Mouse (Mus musculus) CH12F3 (cell line): ENCODE results near the gene Pax5.

ENCODE experiments used
- in situ Hi-C: fragments of 300-500 bp; cut with MboI; formaldehyde crosslinking; loops from 2 replicates; pipeline ENCODE4 v1.14.3; 2020; ENCODE audit warnings: low sequenced_read_pairs

The Pax5 gene

DNA sequence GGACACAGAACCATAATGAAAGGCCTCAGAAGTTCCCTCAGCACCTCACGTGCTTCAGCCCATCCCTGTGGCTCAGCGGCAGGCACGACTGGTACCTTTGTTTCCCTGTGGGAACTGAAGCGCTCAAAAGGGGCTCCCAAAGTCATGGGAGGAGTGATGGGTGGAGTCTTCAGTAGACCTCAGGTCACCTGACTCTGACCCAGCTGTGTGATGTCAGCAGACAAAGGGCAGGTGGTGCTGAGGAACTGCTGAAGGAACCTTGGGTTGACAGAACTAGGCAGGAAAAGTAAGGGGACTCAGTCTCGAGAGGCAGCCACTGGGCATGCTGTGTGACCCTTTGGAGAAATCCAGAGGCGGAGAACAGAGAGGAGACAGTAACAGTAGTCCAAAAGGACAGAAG, 41.7 kb downstream of the Pax5 start:
- in situ Hi-C loops = no loop called here

DNA sequence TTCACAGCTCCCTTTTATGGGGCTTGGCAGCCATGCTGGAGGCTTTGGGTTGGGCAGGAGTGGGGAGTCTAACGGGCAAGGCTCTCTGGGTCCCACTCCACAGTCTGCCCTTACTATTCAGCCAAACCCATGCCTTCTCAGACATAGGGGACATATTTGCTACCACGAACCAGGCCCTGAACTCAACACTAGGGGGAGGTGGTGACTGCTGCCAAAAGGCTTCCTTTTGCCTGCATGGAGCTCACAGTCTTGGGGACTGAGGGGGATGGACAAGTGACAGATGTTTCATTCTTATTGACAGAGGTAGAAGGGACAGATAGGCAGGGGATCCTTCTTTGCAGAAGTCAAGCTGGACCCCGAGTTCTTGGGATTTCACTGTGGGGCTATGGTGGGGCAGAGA, 42.1 kb downstream of the Pax5 start:
- in situ Hi-C loops = no loop called here

DNA sequence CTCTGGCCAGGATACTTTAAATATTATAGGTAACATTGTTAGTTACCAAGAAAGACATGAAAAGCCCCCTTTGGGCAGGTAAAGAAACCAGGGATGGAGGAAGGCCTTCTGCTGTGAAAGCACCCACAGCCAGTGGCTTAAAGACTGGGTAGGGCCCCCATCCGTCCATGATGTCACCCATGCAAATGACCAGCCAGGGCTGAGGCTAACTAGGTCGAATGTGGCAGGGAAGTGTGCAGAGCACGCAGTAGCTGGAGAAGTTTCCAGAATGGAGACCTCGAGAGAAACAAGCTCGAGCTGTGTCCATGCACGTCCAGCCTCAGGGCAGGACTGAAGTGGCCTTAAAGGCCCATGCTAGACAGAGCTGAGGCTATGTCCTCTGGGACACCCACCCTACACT, 42.9 kb downstream of the Pax5 start:
- in situ Hi-C loops = no loop called here

DNA sequence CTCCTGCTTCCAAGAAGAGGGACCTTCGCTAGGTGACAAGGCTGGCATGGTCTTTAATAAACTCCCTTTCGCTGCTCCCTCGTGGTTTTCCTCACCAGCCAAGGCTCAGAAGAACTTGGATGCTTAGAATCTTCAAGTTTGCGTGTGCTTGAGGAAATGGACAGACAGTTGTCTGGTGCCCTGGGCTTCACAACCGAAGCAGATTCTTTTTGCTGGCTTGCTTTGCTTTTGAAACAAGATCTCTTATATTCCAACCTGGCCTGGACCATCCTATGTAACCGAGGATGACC, 45.6 kb downstream of the Pax5 start:
- in situ Hi-C loops = no loop called here

DNA sequence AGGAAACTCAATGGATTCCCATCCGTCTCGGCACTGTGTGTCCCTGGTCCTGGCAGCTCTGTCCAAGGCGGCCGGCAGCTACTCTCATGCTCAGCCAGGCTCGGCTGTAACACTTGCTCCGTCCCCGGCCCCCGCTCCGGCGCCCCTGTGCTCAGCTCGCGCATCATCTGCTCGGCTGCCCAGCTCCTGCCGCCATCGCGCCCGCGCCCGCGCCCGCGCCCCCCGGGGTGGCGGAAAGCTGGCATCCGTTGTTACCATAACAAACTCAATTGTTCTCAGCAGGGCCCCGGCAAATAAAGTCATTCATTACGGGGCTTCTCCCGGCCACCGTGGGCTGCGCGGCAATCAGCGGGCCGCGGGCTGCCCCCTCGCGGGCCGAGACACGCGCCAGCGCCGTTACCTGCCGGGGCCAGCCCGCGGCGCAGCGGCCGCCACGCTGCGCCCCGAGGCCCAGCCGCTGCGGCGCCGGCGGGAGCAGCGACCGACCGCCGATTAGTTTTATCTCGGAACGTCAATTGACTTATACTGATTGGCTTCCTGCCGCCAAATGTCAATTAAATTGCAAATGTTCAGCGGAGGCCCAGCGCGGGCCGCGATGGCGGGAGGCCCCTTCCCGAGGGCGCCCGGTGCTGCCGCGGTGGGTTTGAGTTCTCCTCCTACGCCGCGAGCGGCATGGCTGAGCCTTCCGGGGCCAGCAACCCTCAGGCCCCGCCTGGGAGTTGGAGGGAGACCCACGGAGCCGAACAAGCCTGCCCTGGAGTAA, 46.1 kb downstream of the Pax5 start:
- in situ Hi-C loops = no loop called here

DNA sequence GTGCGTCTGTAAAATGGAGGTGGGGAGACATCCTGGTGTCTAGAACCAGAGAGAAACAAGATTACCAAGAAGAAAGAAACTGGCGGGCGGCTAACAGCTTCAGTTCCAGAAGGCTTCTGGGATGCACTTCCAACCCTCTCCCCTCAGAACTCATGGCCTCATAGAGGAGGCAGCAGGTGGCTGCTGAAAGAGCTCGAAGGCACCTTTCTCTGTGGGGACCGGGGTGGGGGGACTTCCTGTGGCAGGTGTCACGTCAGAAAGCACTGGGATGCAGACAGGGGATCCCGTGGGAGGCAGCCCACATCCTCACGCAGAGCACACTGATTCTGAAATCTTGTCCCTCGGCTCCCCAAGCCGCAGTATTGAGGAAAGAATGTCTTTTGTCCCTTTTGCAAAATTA, 46.8 kb downstream of the Pax5 start:
- in situ Hi-C loops = no loop called here

DNA sequence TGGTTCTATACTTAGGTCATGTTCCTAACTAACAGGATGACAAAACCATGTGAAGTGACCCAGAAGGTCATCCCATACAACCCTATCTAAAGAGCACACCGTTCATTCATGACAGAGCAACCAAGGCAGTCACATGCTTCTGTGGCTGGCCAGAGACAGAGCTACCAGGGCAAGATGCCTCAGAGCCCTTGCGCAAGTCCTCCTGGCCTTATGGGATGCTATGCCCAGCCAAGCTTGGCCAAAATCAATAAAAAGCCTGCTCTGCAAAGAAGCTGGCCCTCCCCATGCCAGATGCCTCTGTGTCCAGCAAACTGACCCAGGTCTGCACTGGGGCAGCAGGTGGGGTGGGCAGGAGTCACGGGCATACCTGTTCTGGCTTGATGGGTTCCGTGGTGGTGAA, 65.1 kb downstream of the Pax5 start:
- in situ Hi-C loops = no loop called here

DNA sequence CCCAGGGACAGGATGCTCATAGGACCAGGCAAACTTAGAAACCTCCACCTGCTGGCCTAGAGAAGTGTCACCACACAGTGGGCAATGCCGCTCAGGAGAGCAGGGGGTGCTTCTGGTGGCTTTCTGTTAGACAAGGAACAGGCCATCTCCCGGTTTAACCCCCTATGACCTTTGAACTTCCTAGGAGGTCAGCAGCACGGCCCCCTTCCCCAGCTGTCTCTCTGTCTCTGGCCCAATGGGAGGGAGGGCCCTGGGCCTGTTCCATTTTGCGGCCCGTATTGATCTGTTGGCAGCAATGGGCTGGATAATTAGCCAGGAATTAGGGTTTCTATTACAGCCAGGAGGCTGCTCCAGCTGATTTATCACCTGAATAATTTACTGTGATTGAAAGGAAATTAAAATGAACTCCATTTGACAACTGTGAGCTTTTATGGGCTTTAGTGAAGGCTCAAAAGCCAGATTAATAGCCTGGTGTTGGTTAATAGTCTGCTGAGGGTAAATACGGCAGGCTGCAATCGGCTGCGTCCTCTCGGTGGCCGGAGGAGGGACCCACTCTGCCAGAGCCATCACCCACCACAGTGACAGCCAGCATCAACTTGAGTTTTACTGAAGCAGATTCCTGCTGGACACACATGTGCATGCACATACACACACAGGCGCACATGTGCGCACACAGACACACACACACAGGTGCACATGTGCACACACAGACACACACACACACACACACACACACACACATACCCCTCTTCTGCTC, 68.3 kb downstream of the Pax5 start:
- in situ Hi-C loops = no loop called here

DNA sequence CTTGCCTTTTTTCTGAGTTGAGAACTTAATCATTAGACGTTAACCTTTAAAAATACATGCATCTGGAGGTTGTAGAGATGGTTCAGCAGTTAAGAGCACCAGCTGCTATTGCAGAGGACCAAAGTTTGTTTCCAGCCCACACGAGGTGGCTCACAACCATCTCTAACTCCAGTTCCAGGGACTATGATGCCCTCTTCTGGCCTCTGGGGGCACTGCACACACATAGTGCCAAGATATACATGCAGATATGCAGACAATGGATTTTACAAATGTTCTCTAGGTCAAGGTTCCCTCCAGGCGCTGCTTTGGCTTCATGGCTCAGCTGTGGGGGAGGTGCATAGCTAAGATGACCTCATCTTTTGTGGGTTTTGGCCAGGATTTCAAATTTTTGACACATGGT, 74.7 kb downstream of the Pax5 start:
- in situ Hi-C loops = no loop called here

DNA sequence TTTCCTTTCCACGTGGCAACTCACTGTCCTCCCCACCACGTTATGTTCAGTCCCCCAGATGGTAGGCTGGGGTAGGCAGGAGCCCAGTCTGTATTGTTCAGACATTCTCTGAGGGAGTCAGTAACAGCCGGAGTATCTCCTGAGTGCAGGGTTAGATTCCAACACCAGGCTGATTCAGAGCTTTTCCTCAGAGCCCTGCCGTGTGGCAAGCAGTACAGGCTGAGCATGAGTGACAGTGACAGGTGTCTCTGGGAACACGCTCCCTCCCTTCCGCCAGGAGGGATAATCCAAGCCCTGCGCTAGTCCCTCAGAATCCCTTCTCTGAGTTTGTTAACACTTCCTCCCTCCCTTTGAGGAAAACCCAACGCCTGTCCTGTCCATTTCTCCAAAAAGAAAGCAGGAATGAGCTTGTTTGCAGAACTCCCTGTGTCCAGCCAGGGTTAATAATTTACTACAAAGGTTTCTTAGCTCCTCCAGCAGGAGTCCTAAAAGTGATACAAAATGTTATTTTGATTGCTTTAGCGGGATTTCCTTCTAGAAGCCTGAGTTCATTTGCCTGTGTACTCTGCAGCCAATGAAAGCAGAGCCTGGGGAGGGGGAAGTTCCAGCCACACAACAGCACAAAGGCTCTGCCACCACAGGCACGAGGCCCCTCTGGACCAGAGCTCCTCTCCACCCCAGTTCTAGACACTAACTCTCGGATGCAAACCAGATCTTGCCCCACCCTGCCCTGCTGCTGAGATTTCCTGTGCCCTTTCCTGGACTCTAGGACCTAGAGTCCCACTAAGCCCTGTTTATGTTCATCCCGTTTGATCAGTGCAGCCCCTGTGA, 76.4 kb downstream of the Pax5 start:
- in situ Hi-C loops = no loop called here

DNA sequence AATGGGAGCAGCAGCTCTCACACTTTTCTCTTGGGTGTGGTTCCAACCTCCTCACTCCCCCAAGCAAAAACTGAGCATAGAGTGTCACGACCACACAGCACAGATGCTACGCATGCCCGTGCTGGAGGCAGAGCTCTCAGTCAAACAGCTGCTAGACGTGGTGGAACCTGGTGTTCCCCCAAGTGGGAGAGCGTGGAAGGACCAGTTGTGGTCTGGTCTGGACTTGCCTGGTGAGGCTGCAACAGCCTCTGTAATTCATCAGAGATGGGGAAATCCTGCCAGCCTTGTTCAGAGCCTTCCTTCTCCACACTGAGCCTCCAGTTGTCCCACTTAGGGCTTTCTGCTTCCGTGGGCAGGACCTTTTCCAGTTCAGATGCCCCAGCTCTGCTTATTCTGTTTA, 80.2 kb downstream of the Pax5 start:
- in situ Hi-C loops = no loop called here

DNA sequence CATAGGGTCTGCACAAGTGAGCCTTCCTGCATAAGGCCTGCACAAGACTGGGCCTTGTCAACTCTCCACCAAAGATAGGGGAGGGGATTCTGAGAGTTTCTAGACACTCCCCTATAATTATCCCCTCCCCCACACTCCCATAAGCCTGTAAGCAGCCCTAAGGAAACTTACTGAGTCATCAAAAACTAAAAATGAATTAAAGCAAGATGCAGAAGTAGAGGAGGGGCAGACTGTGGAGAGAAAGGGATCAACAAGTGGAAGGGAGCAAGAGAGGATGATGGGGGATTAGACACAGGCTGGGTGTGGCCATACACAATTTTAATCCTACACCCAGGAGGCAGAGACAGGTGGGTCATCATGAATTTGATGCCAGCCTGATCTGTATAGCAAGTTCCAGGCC, 82.4 kb downstream of the Pax5 start:
- in situ Hi-C loops = no loop called here

DNA sequence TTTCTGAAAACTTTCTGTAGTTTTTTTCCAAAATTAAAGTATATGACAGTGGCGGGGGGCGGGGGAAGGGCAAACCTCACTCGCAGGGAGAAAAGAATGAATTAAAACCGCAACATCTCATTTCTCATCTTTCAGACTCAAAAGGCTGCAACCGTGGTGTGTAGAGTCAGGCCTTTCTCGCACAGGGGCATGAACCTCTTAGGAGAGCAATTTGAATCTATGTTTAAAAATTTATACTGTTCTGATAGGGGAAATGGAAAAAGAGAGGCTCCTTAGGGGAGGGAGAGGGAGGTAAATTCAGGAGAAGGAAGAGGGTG, 85.2 kb downstream of the Pax5 start:
- in situ Hi-C loops = no loop called here

DNA sequence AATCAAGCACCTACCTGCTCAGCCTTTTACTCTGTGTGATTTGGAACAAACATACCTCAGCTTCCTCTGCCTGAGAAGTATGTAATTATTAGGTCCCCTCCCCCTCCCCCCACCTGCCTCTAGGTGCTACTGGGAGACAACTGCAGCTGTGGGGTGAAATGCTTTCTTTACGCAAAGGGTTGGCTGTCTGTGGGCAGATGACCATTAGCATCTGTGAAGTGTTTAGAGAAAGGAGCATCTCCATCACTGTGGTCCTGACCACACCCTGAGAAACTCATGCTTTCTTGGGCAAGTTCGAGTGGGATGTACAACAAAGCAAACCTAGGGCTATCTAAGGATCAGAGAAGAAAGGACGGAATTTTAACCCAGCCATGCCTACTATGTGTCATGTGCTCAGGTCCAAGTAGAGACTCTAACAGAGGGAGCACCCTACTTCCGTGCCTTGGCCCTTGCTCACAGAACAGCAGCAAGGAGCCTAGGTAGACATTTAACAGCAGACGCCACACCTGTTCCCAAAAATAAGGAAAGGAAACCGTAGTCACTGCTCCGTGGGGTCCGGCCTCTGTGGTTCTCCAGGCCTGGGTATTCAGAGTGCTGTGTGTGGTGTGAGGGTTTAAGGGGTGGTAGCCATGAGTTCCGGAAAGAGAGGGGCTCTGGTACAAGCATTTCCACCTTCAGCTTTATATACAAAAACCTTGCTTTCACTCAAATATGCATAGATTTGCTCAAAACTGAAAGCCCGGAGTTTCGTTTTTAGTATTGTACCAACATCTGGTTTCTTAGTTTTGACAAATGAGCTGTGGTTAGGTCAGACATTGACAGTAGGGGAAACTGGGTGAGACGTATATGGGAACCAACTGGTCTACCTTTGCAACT, 85.8 kb downstream of the Pax5 start:
- in situ Hi-C loops = no loop called here

DNA sequence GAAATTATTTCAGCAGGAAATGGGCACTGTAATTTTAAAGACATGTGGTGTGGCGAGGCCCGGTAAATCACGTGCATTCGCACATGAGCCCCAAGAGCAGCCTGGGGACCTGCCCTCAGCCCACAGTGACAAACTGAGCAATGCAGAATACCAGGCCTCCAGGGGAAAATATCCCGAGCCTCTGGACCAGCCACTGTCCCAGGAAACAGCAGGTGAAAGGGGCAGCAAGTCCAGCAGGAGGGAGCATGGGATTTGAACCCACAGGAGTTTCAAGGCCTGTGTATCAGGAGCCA, 86.9 kb downstream of the Pax5 start:
- in situ Hi-C loops = no loop called here

DNA sequence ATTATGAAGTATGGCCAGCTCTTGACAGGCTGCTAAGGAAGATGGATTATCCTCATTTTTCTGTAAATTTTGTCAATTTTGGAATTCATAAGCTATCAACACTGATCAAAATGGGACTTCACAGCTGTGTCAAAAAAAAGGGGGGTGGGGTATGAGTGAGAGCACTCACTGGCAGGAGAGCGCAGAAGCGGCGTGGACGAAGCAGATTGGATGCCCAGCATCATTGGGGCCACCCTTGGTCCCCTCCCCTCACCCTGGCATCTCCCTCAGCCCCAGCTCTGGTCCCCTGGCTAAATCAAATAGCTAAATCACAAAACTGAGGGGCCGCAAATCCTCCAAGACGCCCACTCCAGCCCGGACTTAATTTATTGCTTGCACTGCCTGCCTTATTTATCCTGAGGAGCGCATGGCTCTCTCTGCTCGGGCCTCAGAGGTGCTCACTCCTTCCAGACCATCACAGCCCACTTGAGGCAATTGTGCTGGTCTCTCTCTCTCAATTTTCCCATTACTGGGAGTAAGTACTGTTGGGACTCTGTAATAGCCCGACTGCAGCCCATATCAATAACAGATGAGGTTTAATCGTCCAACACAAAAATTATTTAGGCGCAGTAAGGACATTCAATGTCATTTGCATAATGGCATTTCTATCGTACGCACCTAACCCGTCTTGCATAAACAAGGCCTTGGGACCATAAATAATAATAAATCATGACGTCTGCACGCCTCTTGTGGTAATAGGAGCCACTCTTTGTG, 87.4 kb downstream of the Pax5 start:
- in situ Hi-C loops = no loop called here

DNA sequence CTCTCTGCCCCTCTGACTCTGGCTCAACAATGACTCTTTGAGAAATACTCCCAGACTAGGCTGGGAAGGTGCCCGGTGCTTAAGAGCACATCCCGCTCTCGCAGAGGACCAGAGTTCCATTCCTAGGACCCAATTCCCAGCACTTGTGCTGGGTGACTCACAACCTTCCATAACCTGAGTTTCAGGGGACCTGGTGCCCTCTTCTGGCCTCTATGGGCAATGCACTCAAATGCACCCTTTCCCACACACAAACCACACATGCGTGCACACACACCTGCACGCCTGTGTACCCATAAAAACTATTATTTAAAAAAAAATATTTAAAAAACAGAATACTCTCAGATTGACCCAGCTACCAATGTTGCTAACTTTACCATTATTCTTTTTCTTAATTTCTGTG, 90.0 kb downstream of the Pax5 start:
- in situ Hi-C loops = no loop called here

DNA sequence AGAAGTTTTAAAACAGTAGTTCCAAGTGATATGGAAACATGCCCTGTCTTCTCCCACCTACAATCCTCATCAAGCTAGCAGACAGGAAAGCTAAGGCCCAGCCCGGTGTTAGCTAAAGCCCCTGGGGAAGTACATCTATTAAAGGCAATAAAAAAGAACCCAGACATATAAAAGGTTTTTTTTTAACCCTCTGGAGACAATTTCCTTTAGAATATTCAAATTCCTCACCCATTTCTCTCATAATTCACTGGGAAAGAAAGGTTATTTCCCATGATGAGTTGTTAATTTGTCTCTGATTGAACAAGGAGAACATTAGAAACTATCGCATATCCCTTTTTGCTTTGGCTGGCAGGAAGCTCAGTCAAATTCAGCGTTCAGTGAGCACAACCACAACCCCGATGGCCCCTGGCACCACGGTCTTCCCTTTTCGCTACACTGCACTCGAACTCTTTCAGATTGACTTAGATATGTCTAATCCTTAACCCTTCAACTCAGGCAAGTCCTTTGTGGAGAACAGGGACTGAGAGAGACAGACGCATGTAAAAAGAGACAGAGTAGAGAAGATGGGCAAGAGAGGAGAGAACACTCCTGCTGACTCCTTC, 96.1 kb downstream of the Pax5 start:
- in situ Hi-C loops = no loop called here

DNA sequence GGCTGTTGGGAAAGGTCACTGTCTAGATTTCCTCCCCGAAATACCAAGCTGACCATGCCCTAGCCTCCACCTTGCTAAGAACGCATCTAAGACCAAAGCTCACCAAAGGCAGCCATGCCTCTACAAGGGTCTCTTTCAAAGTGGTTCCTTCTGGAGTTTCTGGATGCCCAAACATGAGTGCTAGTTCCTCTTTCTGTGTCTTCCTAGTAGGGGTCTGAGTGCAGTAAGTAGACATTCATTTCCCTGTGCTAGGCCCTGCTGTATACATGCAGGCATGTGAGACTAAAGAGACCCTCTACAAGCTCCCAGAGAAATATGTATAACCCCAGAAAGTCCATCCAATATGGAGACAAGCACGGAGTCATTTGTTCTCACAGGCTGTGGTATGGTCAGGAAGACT, 97.9 kb downstream of the Pax5 start:
- in situ Hi-C loops = no loop called here

DNA sequence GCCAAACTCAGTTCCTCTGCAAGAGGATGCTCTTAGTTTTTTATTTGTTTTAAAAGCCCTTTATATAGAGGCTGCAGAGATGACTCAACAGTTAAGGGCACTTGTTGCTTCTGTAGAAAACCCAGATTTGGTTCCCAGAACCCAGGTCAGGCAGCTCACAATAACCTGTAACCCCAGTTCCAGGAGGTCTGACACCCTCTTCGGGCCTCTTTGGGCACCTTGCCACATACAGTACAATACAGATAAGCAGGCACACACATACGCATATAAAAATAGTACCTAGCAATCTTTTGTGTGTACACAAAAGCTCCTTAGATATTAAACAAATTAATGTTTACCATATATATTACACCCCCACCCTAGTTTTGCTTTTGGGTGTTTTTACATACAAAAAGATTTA, 104.8 kb downstream of the Pax5 start:
- in situ Hi-C loops = no loop called here
